Mouse (Mus musculus) hindlimb bud, embryonic 11.5 days (tissue): ENCODE measurements at regions not wholly inside any gene's neighbourhood (a gene's known extent, or its start where the extent isn't known, plus 50 kb on each side); places are given as distances from the start of the nearest gene placed in this dataset.
"Not testable (repeated sequence)": the region's sequence is repeated elsewhere in the genome, so short reads cannot be mapped to it uniquely, and the experiment has no call there.

Source experiments
- DNase-seq: peaks from one replicate; pipeline ENCODE4 v3.0.0-alpha.2; 2012; ENCODE audit warnings: low read depth, low spot score; ENCODE audit errors: extremely low spot score

DNA sequence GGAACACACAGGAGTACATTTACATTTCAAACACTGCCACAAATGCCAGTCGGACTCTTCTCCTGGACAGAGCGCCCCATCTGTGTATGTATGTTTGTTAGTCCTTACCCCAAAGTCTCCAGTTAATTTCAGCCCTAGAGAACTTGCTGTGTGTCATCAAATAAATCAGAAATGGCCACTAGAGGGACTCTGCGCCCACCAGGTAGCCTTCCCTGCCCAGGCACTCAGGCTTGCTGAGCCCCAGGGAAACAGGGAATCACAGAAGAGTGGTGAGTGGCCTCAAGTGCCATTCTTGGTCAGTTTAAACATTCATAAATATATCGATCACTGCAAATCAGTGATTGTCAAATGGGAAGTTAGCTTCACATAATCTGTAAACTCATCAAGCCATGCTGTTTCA is 102.8 kb upstream of the Ube2dnl1 start:
- not testable (repeated sequence) for DNase-seq

DNA sequence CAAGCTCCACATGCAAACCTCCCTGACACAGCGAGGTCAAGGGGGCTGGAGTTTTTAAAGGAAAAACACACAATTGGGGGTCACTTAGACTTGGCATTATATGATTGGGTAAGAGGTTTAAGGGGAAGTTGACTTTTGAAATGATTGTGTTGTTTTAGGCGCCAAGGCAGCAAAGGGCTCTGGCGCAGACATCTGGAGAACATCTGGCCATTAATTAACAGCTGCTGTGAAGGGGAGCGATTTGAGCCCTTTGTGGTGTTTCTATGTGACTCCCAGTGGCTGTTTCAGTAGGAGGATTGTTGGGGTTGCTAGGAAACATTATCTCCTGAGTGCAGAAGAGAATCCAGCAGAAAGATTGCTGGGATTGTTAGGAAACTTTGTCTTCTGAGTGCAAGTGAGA is 88.5 kb upstream of the Ube2dnl1 start:
- DNase-seq = peak; percentile 47

DNA sequence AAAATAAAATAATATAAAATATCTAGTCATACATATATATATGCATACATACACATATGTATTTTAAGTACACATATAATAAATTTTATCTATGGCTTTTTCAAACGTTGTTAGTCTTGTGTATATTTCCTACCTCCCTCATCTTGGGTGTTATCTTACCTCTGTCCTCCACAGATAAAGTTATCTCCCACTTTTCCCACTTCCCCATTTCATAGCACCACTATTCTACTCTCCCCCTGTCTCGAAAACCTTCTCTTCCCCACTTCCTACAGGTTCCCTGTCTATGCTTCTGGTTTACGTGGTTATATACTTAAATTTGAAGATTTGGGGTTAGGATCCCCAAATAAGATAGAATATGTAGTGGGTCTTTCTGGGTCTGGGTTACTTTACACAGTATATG is 67.9 kb upstream of the Ube2dnl1 start:
- DNase-seq = no peak

DNA sequence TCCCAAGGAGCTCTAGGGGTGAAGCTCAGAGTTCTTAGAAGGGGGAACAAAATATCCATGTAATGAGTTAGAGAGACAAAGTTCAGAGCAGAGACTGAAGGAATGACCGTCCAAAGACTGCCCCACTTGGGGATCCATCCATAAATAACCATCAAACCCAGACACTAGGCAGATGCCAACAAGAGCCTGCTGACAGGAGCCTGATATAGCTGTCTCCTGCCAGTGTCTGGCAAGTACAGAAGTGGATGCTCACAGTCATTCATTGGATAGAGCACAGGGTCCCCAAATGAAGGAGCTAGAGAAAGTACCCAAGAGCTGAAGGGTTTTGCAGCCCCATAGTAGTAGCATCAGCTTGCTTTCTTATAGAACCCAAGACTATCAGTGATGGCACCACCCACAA is 61.3 kb upstream of the Ube2dnl1 start:
- DNase-seq = no peak
